33 mouse cellular contexts compared by ENCODE assay signal in genomic region chr8:30952818-30953217, GRCm38 (mm10).
"Had no signal": no experiment of that assay in that cellular context is flagged by ENCODE, and none has a peak within 500 bp of the region (broad histone marks: within the 10 kb centered on the region; RNA-seq: fewer than 3 reads in every experiment).

No protein-coding gene starts in this region.

- DNase-seq: heart, postnatal 10 days; heart, postnatal 14 days; heart, postnatal 36 days; heart, postnatal 4 days; kidney, adult 11 months; kidney, adult 18-20 months; kidney, adult 2 months; kidney, adult 8-10 months; kidney, adult 9 months; kidney, postnatal 10 days; kidney, postnatal 14 days; kidney, postnatal 25 days; kidney, postnatal 36 days; kidney, postnatal 4 days; layer of hippocampus, postnatal 36 days had no signal

- H3K4me2 ChIP-seq: heart, embryonic 11.5 days; heart, embryonic 13.5 days; heart, embryonic 15.5 days; hindbrain, embryonic 12.5 days; hindbrain, embryonic 13.5 days; hindbrain, embryonic 14.5 days; hindbrain, embryonic 15.5 days; intestine, embryonic 15.5 days; kidney, embryonic 15.5 days had no signal

- ATAC-seq: hindbrain, embryonic 16.5 days; hindbrain, postnatal 0 days; inflammation-experienced regulatory T-cells, adult 6 months; intestine, embryonic 15.5 days; intestine, embryonic 16.5 days; intestine, postnatal 0 days had no signal

- H3K4me1 ChIP-seq: heart, embryonic 10.5 days; heart, embryonic 13.5 days; hindbrain, embryonic 10.5 days; hindbrain, embryonic 12.5 days; hindbrain, embryonic 13.5 days; hindbrain, embryonic 15.5 days; intestine, embryonic 15.5 days; kidney, embryonic 15.5 days had no signal

- H3K36me3 ChIP-seq: heart, embryonic 10.5 days; heart, embryonic 13.5 days; heart, embryonic 15.5 days; hindbrain, embryonic 10.5 days; hindbrain, embryonic 12.5 days; hindbrain, embryonic 13.5 days; hindbrain, embryonic 15.5 days; intestine, embryonic 15.5 days; kidney, embryonic 15.5 days had no signal

- H3K27ac ChIP-seq: heart, embryonic 10.5 days; heart, embryonic 13.5 days; heart, embryonic 15.5 days; hindbrain, embryonic 10.5 days; hindbrain, embryonic 12.5 days; hindbrain, embryonic 13.5 days; hindbrain, embryonic 14.5 days; hindbrain, embryonic 15.5 days; hindbrain, postnatal 0 days; intestine, embryonic 15.5 days; kidney, embryonic 15.5 days; kidney, postnatal 0 days; layer of hippocampus, adult 2 months had no signal

- H3K9ac ChIP-seq: heart, embryonic 13.5 days; heart, embryonic 15.5 days; hindbrain, embryonic 12.5 days; hindbrain, embryonic 13.5 days; hindbrain, embryonic 14.5 days; hindbrain, embryonic 15.5 days; intestine, embryonic 15.5 days; kidney, embryonic 15.5 days had no signal

- H3K9me3 ChIP-seq: heart, embryonic 10.5 days; heart, embryonic 15.5 days; hindbrain, embryonic 10.5 days; hindbrain, embryonic 12.5 days; hindbrain, embryonic 13.5 days; hindbrain, embryonic 15.5 days; intestine, embryonic 15.5 days; kidney, embryonic 15.5 days had no signal

- H3K4me3 ChIP-seq: heart, embryonic 10.5 days; heart, embryonic 13.5 days; heart, embryonic 15.5 days; hindbrain, embryonic 10.5 days; hindbrain, embryonic 12.5 days; hindbrain, embryonic 13.5 days; hindbrain, embryonic 15.5 days; intestine, embryonic 15.5 days; kidney, embryonic 15.5 days; layer of hippocampus, adult 2 months had no signal

- H3K27me3 ChIP-seq: heart, embryonic 13.5 days; heart, embryonic 15.5 days; hindbrain, embryonic 12.5 days; hindbrain, embryonic 15.5 days; intestine, embryonic 15.5 days; kidney, embryonic 15.5 days had no signal
